Mouse (Mus musculus): Measurements from ENCODE around the gene Stag1. TPM values are rescaled to one million over a fixed set of nuclear protein-coding genes. Genes with fewer than 3 reads are reported as not detected.
"Not testable (repeated sequence)": the region's sequence is repeated elsewhere in the genome, so short reads cannot be mapped to it uniquely, and the experiment has no call there.

Stag1 gene
- polyA plus RNA-seq, 1 experiment from 2014 or later = 48.2 TPM

- no peak overlapping the region for H3K4me3 ChIP-seq (ENCODE audit: low read depth, low read length)
- no peak overlapping the region for H3K27ac ChIP-seq (ENCODE audit: low read depth, low read length)
- WGBS = 89% methylated on average over 3 of the region's 3 CpGs
- H3K9me3 ChIP-seq (ENCODE audit: control insufficient read depth, low read length) = no peaks in the 10 kb centered on the region
- H3K36me3 ChIP-seq (ENCODE audit: control insufficient read depth, insufficient read depth, low read length) = no peaks in the 10 kb centered on the region
- no peak overlapping the region for H3K9ac ChIP-seq (replicated peaks; ENCODE audit: low read depth, low read length)
- peaks cover 8% of the 10 kb centered on the region; the same call in 1 of the 2 replicates for H3K4me1 ChIP-seq (ENCODE audit: control insufficient read depth, insufficient read depth, low read length)
- ATAC-seq (ENCODE audit: low read depth) = no peak
- H3K4me2 ChIP-seq (ENCODE audit: low read depth, low read length) = no peak overlapping the region
- H3K27me3 ChIP-seq (ENCODE audit: control insufficient read depth, insufficient read depth, low read length) = no peaks in the 10 kb centered on the region
Measured at GRCm38 (mm10) chr9:100689765-100690316, 92.2 kb downstream of the Stag1 start.

- Histone ChIP-seq H3K4me1 (ENCODE audit: control insufficient read depth, insufficient read depth, low read length) (no peaks in the 10 kb centered on the region), H3K9ac (replicated peaks; ENCODE audit: low read depth, low read length) (no peak overlapping the region), H3K36me3 (ENCODE audit: control insufficient read depth, insufficient read depth, low read length) (no peaks in the 10 kb centered on the region), H3K27ac (ENCODE audit: low read depth, low read length) (no peak overlapping the region), H3K4me2 (ENCODE audit: low read depth, low read length) (no peak overlapping the region), H3K27me3 (ENCODE audit: control insufficient read depth, insufficient read depth, low read length) (no peaks in the 10 kb centered on the region), H3K4me3 (ENCODE audit: low read depth, low read length) (no peak overlapping the region), H3K9me3 (ENCODE audit: control insufficient read depth, low read length) (no peaks in the 10 kb centered on the region)
- WGBS = 85% methylated on average over 1 of the region's 1 CpGs
- ATAC-seq (ENCODE audit: low read depth) = no peak
Measured at GRCm38 (mm10) chr9:100692239-100692638, 94.6 kb downstream of the Stag1 start.

- Histone ChIP-seq H3K9me3 (ENCODE audit: control insufficient read depth, low read length) (no peaks in the 10 kb centered on the region), H3K27ac (ENCODE audit: low read depth, low read length) (no peak overlapping the region), H3K4me2 (ENCODE audit: low read depth, low read length) (no peak overlapping the region), H3K36me3 (ENCODE audit: control insufficient read depth, insufficient read depth, low read length) (no peaks in the 10 kb centered on the region), H3K4me1 (ENCODE audit: control insufficient read depth, insufficient read depth, low read length) (no peaks in the 10 kb centered on the region), H3K27me3 (ENCODE audit: control insufficient read depth, insufficient read depth, low read length) (no peaks in the 10 kb centered on the region), H3K4me3 (ENCODE audit: low read depth, low read length) (no peak overlapping the region), H3K9ac (replicated peaks; ENCODE audit: low read depth, low read length) (no peak overlapping the region)
- WGBS = 80% methylated on average over 2 of the region's 2 CpGs
- no peak for ATAC-seq (ENCODE audit: low read depth)
Measured at GRCm38 (mm10) chr9:100696537-100696936, 98.9 kb downstream of the Stag1 start.

GRCm38 (mm10) chr9:100707644-100708043 is 110.0 kb downstream of the Stag1 start:
- no peak overlapping the region for H3K9ac ChIP-seq (replicated peaks; ENCODE audit: low read depth, low read length)
- ATAC-seq (ENCODE audit: low read depth) = no peak
- H3K36me3 ChIP-seq (ENCODE audit: control insufficient read depth, insufficient read depth, low read length) = no peaks in the 10 kb centered on the region
- no peak overlapping the region for H3K4me3 ChIP-seq (ENCODE audit: low read depth, low read length)
- H3K4me2 ChIP-seq (ENCODE audit: low read depth, low read length) = no peak overlapping the region
- WGBS = 96% methylated on average over 1 of the region's 1 CpGs
- H3K4me1 ChIP-seq (ENCODE audit: control insufficient read depth, insufficient read depth, low read length) = no peaks in the 10 kb centered on the region
- H3K27ac ChIP-seq (ENCODE audit: low read depth, low read length) = no peak overlapping the region
- no peaks in the 10 kb centered on the region for H3K9me3 ChIP-seq (ENCODE audit: control insufficient read depth, low read length)
- no peaks in the 10 kb centered on the region for H3K27me3 ChIP-seq (ENCODE audit: control insufficient read depth, insufficient read depth, low read length)

- 80% methylated on average over 2 of the region's 2 CpGs for WGBS
Measured at GRCm38 (mm10) chr9:100711665-100712064, 114.1 kb downstream of the Stag1 start.

GRCm38 (mm10) chr9:100724832-100725231 is 127.2 kb downstream of the Stag1 start:
- H3K4me2 ChIP-seq (ENCODE audit: low read depth, low read length); ATAC-seq (ENCODE audit: low read depth); H3K27me3 ChIP-seq (ENCODE audit: control insufficient read depth, insufficient read depth, low read length); H3K36me3 ChIP-seq (ENCODE audit: control insufficient read depth, insufficient read depth, low read length); H3K27ac ChIP-seq (ENCODE audit: low read depth, low read length); H3K9me3 ChIP-seq (ENCODE audit: control insufficient read depth, low read length); H3K4me1 ChIP-seq (ENCODE audit: control insufficient read depth, insufficient read depth, low read length); H3K9ac ChIP-seq (replicated peaks; ENCODE audit: low read depth, low read length); H3K4me3 ChIP-seq (ENCODE audit: low read depth, low read length): not testable (repeated sequence)
- WGBS = 100% methylated on average over 2 of the region's 2 CpGs

More at GRCm38 (mm10) chr9:100711665-100712064, 114.1 kb downstream of the Stag1 start:
- H3K9ac ChIP-seq (replicated peaks; ENCODE audit: low read depth, low read length) = no peak overlapping the region
- no peaks in the 10 kb centered on the region for H3K9me3 ChIP-seq (ENCODE audit: control insufficient read depth, low read length)
- no peaks in the 10 kb centered on the region for H3K36me3 ChIP-seq (ENCODE audit: control insufficient read depth, insufficient read depth, low read length)
- H3K4me1 ChIP-seq (ENCODE audit: control insufficient read depth, insufficient read depth, low read length) = no peaks in the 10 kb centered on the region
- H3K4me3 ChIP-seq (ENCODE audit: low read depth, low read length) = no peak overlapping the region
- no peak overlapping the region for H3K4me2 ChIP-seq (ENCODE audit: low read depth, low read length)
- no peak overlapping the region for H3K27ac ChIP-seq (ENCODE audit: low read depth, low read length)
- ATAC-seq (ENCODE audit: low read depth) = no peak
- H3K27me3 ChIP-seq (ENCODE audit: control insufficient read depth, insufficient read depth, low read length) = no peaks in the 10 kb centered on the region

GRCm38 (mm10) chr9:100731839-100732238 is 134.2 kb downstream of the Stag1 start:
- no peak overlapping the region for H3K27ac ChIP-seq (ENCODE audit: low read depth, low read length)
- no peaks in the 10 kb centered on the region for H3K9me3 ChIP-seq (ENCODE audit: control insufficient read depth, low read length)
- H3K4me3 ChIP-seq (ENCODE audit: low read depth, low read length) = no peak overlapping the region
- H3K4me2 ChIP-seq (ENCODE audit: low read depth, low read length) = no peak overlapping the region
- H3K36me3 ChIP-seq (ENCODE audit: control insufficient read depth, insufficient read depth, low read length) = no peaks in the 10 kb centered on the region
- H3K9ac ChIP-seq (replicated peaks; ENCODE audit: low read depth, low read length) = no peak overlapping the region
- no peak for ATAC-seq (ENCODE audit: low read depth)
- H3K27me3 ChIP-seq (ENCODE audit: control insufficient read depth, insufficient read depth, low read length) = no peaks in the 10 kb centered on the region
- 79% methylated on average over 1 of the region's 1 CpGs for WGBS
- H3K4me1 ChIP-seq (ENCODE audit: control insufficient read depth, insufficient read depth, low read length) = no peaks in the 10 kb centered on the region

GRCm38 (mm10) chr9:100733907-100734440 is 136.4 kb downstream of the Stag1 start:
- Histone ChIP-seq H3K4me1 (ENCODE audit: control insufficient read depth, insufficient read depth, low read length) (no peaks in the 10 kb centered on the region), H3K27ac (ENCODE audit: low read depth, low read length) (no peak overlapping the region), H3K9me3 (ENCODE audit: control insufficient read depth, low read length) (no peaks in the 10 kb centered on the region), H3K36me3 (ENCODE audit: control insufficient read depth, insufficient read depth, low read length) (no peaks in the 10 kb centered on the region), H3K9ac (replicated peaks; ENCODE audit: low read depth, low read length) (no peak overlapping the region), H3K4me2 (ENCODE audit: low read depth, low read length) (no peak overlapping the region), H3K4me3 (ENCODE audit: low read depth, low read length) (no peak overlapping the region), H3K27me3 (ENCODE audit: control insufficient read depth, insufficient read depth, low read length) (no peaks in the 10 kb centered on the region)
- no peak for ATAC-seq (ENCODE audit: low read depth)
- 75% methylated on average over 6 of the region's 6 CpGs for WGBS

- Histone ChIP-seq H3K36me3 (ENCODE audit: control insufficient read depth, insufficient read depth, low read length) (no peaks in the 10 kb centered on the region), H3K27me3 (ENCODE audit: control insufficient read depth, insufficient read depth, low read length) (no peaks in the 10 kb centered on the region), H3K9me3 (ENCODE audit: control insufficient read depth, low read length) (no peaks in the 10 kb centered on the region), H3K4me2 (ENCODE audit: low read depth, low read length) (no peak overlapping the region), H3K4me1 (ENCODE audit: control insufficient read depth, insufficient read depth, low read length) (no peaks in the 10 kb centered on the region), H3K9ac (replicated peaks; ENCODE audit: low read depth, low read length) (no peak overlapping the region), H3K4me3 (ENCODE audit: low read depth, low read length) (no peak overlapping the region), H3K27ac (ENCODE audit: low read depth, low read length) (no peak overlapping the region)
- WGBS = 81% methylated on average over 4 of the region's 4 CpGs
- no peak for ATAC-seq (ENCODE audit: low read depth)
Measured at GRCm38 (mm10) chr9:100735993-100736645, 138.5 kb downstream of the Stag1 start.

All from neural tube, embryonic 14.5 days (tissue).